Mouse (Mus musculus) megakaryocyte, embryonic 14.5 days (primary cell): ENCODE data around the gene Ensa. TPM values are rescaled to one million over a fixed set of nuclear protein-coding genes. Genes with fewer than 3 reads are reported as not detected.

Source experiments
- H3K27me3 ChIP-seq: replicated peaks from 2 replicates; pipeline ENCODE3; 2012; ENCODE audit warnings: inconsistent platforms
- H3K36me3 ChIP-seq: replicated peaks from 2 replicates; pipeline ENCODE3; 2012; ENCODE audit warnings: low read length, inconsistent platforms, mixed read lengths
- H3K4me1 ChIP-seq: 2 replicates; pipeline ENCODE4 v1.6.1; 2012; ENCODE audit warnings: inconsistent platforms
- H3K4me3 ChIP-seq: replicated peaks from 2 replicates; pipeline ENCODE3; 2012; ENCODE audit warnings: moderate library complexity, mild to moderate bottlenecking, inconsistent platforms
- H3K9me3 ChIP-seq: 2 replicates; pipeline ENCODE4 v1.6.1; 2012; ENCODE audit warnings: inconsistent platforms
- FLI1 ChIP-seq: IDR thresholded peaks from 2 replicates; pipeline ENCODE4 v1.6.1; 2012; ENCODE audit warnings: low read length, inconsistent platforms, mixed read lengths
- GATA1 ChIP-seq: IDR thresholded peaks from 3 replicates; pipeline ENCODE4 v1.6.1; 2012; ENCODE audit warnings: mixed read lengths, low read length, inconsistent platforms, borderline replicate concordance
- polyA plus RNA-seq: library from polyadenylated mRNA; stranded (reverse); fragments of >175 nt; gene quantifications from 2 replicates; pipeline ENCODE4 v1.2.3, GENCODE M21; 2012; ENCODE audit warnings: low replicate concordance; ENCODE audit not compliant: insufficient read depth

Ensa gene
- polyA plus RNA-seq, 1 experiment: 21.1 TPM

- Histone ChIP-seq H3K36me3 (peaks cover 61% of the 10 kb centered on the region), H3K4me1 (peaks cover 76% of the 10 kb centered on the region), H3K4me3 (no peak overlapping the region), H3K27me3 (no peaks in the 10 kb centered on the region), H3K9me3 (no peaks in the 10 kb centered on the region)
- no peak for TF ChIP-seq FLI1
Observed at GRCm38 (mm10) chr3:95677420-95678090, 52.8 kb downstream of the Ensa start.

GRCm38 (mm10) chr3:95679551-95679950 is 54.8 kb downstream of the Ensa start:
- Histone ChIP-seq H3K9me3 (no peaks in the 10 kb centered on the region), H3K27me3 (peaks cover 7% of the 10 kb centered on the region), H3K36me3 (peaks cover 52% of the 10 kb centered on the region), H3K4me1 (peaks cover 65% of the 10 kb centered on the region), H3K4me3 (no peak overlapping the region)
- TF ChIP-seq GATA1 (no peak), FLI1 (no peak)

- Histone ChIP-seq H3K4me1 (peaks cover 65% of the 10 kb centered on the region), H3K4me3 (no peak overlapping the region), H3K9me3 (no peaks in the 10 kb centered on the region), H3K36me3 (peaks cover 52% of the 10 kb centered on the region), H3K27me3 (peaks cover 14% of the 10 kb centered on the region)
- no peak for TF ChIP-seq GATA1
Observed at GRCm38 (mm10) chr3:95680673-95681072, 55.9 kb downstream of the Ensa start.

GRCm38 (mm10) chr3:95681365-95681764 is 56.6 kb downstream of the Ensa start:
- H3K9me3 ChIP-seq: no peaks in the 10 kb centered on the region
- TF ChIP-seq FLI1 (no peak), GATA1 (no peak)
- peaks cover 50% of the 10 kb centered on the region for H3K36me3 ChIP-seq
- peaks cover 14% of the 10 kb centered on the region for H3K27me3 ChIP-seq
- H3K4me3 ChIP-seq: no peak overlapping the region
- peaks cover 63% of the 10 kb centered on the region for H3K4me1 ChIP-seq

Other genes with a start within 250 kb of the Ensa start
- gene 4930558C23Rik, start 222.2 kb upstream of the Ensa start, polyA plus RNA-seq: not detected in 2 replicates
- gene Arnt, start 190.6 kb upstream of the Ensa start, polyA plus RNA-seq: 11.1 and 19.7 TPM in 2 replicates
- gene Ctsk, start 125.7 kb upstream of the Ensa start, polyA plus RNA-seq: not detected in 2 replicates
- 3.5 and 24.7 TPM in 2 replicates for gene Ctss, start 98.2 kb upstream of the Ensa start, polyA plus RNA-seq
- gene Hormad1, start 65.3 kb upstream of the Ensa start, polyA plus RNA-seq: not detected in 2 replicates
- gene Golph3l, start 36.1 kb upstream of the Ensa start, polyA plus RNA-seq: 2.0 TPM in 1 of 2 replicates, not detected in the other
- 222 and 245 TPM in 2 replicates for gene Mcl1, start 33.8 kb downstream of the Ensa start, polyA plus RNA-seq
- gene Adamtsl4, start 62.9 kb downstream of the Ensa start, polyA plus RNA-seq: 0.83 TPM in 1 of 2 replicates, not detected in the other
- 274 and 549 TPM in 2 replicates for gene Ecm1, start 114.6 kb downstream of the Ensa start, polyA plus RNA-seq
- 22.7 and 22.9 TPM in 2 replicates for gene Tars2, start 135.2 kb downstream of the Ensa start, polyA plus RNA-seq
- 3.0 and 3.4 TPM in 2 replicates for gene Rprd2, start 193.9 kb downstream of the Ensa start, polyA plus RNA-seq
- gene Prpf3, start 230.9 kb downstream of the Ensa start, polyA plus RNA-seq: 1.9 and 6.5 TPM in 2 replicates
- 36.5 and 191 TPM in 2 replicates for gene Mrps21, start 246.5 kb downstream of the Ensa start, polyA plus RNA-seq